Mouse (Mus musculus): ENCODE results near the gene Flvcr1. TPM values are rescaled to one million over a fixed set of nuclear protein-coding genes. Genes with fewer than 3 reads are reported as not detected.

Flvcr1 gene
- total RNA-seq, 2 experiments from 2014 or later, result 25.1 to 27.0 TPM

DNA sequence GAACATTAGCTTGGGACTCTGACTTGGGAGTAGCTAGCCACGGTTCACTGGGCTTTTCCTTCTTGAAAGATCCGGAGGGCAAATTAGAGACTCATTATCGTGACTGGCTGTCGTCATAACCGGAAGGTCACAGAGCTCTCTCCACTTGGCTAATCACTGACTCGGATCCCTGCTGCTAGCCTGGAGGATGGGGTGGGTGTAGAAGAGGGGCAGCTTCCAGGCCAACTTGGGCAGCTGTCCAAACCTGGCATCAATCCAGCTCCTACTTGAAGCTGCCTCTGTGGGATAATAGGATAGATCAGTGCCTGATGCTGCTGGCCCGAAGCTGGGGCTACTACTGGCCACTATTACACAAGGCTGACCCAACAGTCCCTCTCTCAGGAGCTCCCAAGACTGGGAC, 30.4 kb downstream of the Flvcr1 start:
- no peak for ATAC-seq (replicated peaks; ENCODE audit: poor library complexity, severe bottlenecking)

DNA sequence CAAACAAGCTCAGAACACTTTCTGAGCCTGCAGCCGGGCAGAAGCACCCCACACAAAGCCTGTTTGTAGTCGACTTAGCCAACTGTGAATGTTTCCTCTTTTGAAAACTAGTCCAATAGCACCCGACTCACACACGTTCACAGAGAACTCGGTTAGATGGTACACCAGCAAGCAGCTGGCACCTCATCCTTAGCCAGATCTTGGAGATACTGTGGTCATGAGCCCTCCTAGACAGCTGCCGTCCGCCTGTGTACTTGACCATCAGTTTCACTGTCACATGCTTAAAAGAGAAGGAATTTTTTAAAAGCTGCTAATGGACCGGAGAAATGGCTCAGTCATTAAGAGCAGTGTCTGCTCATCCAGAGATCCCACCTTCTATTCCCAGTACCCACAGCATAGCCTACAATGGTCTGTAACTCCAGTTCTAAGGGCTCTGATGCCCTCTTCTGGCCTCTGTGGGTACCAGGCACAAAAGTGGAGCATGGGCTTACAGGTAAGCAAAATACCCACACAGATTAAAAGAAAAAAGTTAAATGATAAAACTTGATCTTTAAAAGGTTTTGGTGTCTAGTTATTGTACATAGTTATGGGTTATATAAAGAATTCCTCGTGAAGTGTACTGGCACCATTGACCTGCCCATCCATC, 36.4 kb downstream of the Flvcr1 start:
- ATAC-seq (replicated peaks; ENCODE audit: poor library complexity, severe bottlenecking), result no peak

DNA sequence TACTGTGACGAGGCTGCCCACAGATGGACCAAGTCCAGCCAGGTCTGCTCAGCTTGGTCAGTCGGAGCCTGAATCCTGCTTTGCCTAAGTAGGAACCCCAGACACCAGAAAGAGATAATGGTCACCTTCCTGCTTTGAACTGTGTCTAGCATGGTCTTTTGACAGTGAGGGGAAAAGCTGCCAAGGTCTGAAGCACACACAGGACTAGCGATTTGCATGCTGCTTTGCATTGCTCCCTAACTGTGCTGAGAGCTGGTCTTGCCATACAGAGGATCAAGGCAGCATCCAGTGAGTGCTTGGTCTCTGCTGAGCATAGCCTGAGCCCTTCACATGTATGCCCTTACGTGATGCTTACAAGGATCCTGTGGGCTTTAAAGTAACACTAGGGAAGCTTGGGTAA, 44.5 kb downstream of the Flvcr1 start:
- no peak for ATAC-seq (replicated peaks; ENCODE audit: poor library complexity, severe bottlenecking)

- ATAC-seq (replicated peaks; ENCODE audit: poor library complexity, severe bottlenecking), result no peak
Measured at GRCm38 (mm10) chr1:190980470-190980869, 45.5 kb downstream of the Flvcr1 start.

DNA sequence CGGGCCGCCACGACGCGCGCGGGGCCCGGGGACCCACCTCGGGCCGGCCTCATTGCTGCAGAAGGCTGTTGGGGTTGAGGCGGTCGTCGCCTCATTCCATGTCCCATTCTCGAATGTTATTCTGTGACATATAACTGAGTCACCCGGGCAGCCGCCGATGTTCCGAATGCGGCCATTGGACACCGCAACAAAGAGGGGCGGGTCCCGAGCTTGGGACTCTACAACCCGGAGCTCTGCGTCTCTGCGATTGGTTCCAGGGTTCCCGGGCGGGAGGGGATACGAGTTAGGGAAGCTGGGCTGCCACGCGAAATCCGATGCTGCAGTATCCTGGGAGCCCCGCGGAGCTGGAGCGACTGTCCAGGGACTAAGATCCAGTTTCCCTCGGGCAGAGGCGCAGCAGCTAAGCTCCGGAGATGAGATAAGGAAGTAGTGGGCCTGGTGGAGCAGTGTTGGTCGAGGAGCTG, 46.8 kb downstream of the Flvcr1 start, which contains the start of gene Vash2:
Gene Vash2 (minus strand): TSS at position 197 of the 464 bp plus-strand sequence.
- ATAC-seq (replicated peaks; ENCODE audit: poor library complexity, severe bottlenecking), result peak; percentile 77

GRCm38 (mm10) chr1:190978511-190979073, 47.4 kb downstream of the Flvcr1 start:
- peak; percentile 24 for ATAC-seq (replicated peaks; ENCODE audit: poor library complexity, severe bottlenecking)

- no peak for ATAC-seq (replicated peaks; ENCODE audit: poor library complexity, severe bottlenecking)
Measured at GRCm38 (mm10) chr1:190978001-190978400, 48.0 kb downstream of the Flvcr1 start.

GRCm38 (mm10) chr1:190976887-190977573, 48.9 kb downstream of the Flvcr1 start:
- ATAC-seq (replicated peaks; ENCODE audit: poor library complexity, severe bottlenecking), result no peak

- ATAC-seq (replicated peaks; ENCODE audit: poor library complexity, severe bottlenecking), result no peak
Measured at GRCm38 (mm10) chr1:190974833-190975232, 51.1 kb downstream of the Flvcr1 start.

- no peak for ATAC-seq (replicated peaks; ENCODE audit: poor library complexity, severe bottlenecking)
Measured at GRCm38 (mm10) chr1:190974191-190974590, 51.8 kb downstream of the Flvcr1 start.

GRCm38 (mm10) chr1:190972612-190973192, 53.3 kb downstream of the Flvcr1 start:
- no peak for ATAC-seq (replicated peaks; ENCODE audit: poor library complexity, severe bottlenecking)

- ATAC-seq (replicated peaks; ENCODE audit: poor library complexity, severe bottlenecking), result no peak
Measured at GRCm38 (mm10) chr1:190971708-190972610, 54.0 kb downstream of the Flvcr1 start.

DNA sequence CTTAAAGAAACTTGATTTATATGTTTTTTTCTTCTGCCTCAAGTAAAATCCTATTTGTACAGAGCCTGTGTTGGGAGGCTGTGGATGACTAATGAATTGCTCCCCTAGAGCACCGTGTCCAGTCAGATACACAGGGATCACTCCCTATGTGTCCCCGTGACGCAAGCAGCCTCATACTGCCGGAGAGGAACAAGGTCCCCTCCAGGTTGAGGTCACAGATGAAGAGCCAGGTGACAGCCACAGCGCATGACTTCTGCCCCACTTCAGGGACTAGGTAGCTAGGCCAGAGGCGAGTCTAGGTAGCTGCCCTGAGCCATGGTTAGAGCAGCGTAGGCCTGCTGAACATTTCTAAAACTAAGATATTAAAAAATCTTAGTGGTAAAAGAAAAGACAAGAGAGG, 57.9 kb downstream of the Flvcr1 start:
- ATAC-seq (replicated peaks; ENCODE audit: poor library complexity, severe bottlenecking), result no peak

DNA sequence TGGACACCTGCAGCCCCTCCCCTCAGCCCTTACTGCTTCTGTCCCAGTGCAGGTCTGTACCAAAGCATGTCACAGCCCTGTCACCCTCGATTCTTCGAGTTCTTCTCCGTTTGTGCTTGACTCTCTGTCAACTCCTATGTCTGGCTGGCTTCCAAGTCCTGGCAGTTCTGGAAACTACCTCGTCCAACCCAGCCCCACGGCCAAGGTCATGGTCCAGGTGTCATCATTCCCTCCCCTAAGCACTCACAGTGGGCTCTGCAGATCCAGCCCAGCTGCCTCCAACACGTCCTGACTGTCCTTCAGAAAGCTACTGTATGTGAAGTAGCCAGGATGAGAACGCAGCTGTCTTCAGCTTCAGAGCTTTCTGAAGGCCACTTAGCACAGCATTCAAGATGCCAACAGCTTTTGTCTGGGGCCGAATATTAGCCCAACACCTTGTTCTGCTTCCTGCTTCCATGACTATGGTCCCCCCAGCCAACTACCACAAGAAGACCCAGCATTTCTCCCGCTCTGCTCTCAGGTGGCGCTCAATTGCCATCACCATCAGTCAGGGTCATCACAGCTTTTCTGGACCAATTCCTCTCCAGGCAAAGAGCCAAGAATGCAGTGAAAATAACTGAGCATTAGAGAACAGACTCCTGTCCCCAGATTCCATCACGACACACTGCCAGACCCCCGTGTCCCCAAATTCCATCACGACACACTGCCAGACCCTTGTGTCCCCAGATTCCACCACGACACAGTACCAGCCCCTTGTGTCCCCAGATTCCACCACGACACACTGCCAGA, 60.8 kb downstream of the Flvcr1 start:
- ATAC-seq (replicated peaks; ENCODE audit: poor library complexity, severe bottlenecking), result no peak

DNA sequence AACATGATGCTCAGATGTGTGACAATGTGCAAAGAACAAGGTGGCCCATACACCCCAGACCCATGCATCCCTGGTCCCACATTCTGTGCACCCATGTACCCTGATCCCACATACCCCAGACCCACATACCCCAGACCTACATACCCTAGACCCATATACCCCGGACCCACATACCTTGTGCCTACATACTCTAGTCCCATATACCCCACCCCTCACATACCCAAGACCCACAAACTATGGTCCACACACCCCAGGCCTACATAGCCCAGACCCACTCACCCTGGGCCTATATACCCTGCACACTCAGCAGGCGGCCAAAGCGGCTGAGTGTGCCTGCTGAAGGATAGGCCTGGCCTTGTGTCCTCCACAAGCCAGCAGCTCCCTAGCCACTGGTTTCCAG, 63.2 kb downstream of the Flvcr1 start:
- no peak for ATAC-seq (replicated peaks; ENCODE audit: poor library complexity, severe bottlenecking)

DNA sequence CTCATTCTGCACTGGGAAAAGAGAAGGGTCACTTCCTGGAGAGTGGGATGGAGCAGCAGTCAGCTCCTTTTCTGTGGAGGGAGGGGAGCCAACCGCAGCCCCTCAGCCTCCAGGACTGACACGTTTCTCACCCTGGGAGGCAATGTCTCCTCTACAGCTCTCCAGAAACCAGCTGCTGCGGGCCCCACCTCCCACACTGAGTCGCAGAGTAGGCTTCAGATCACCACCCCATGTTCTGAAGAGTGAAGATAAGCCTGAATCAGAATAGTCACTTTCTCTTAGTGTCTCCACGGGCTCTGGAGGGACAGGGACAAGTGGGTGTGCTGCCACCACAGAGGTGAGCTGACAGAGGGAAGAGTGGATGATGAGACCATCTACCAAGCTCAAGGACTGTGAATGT, 67.1 kb downstream of the Flvcr1 start:
- no peak for ATAC-seq (replicated peaks; ENCODE audit: poor library complexity, severe bottlenecking)
